Mouse (Mus musculus): Measurements from ENCODE around the gene Yipf7.

GRCm38 (mm10) chr5:69511631-69512030, 30.8 kb downstream of the Yipf7 start:
- TF ChIP-seq CTCF (IDR thresholded peaks at IDR 0.05; ENCODE audit: low read depth, low read length) (no peak), POLR2A (IDR thresholded peaks at IDR 0.05; ENCODE audit: borderline replicate concordance, low read depth, low read length) (no peak)
